Mouse (Mus musculus) mouse trophoblast stem cell (cell line): ENCODE measurements around the gene N4bp2l1.

Experiments used
- in situ Hi-C, 2 experiments: fragments of 300-500 bp; cut with MseI, MboI; formaldehyde crosslinking; loops; 2 replicates in 1 of 2; 3 replicates in 1 of 2; pipeline ENCODE4 v1.15.1; 2025

The N4bp2l1 gene

GRCm38 (mm10) chr5:150564426-150564825 is 32.6 kb downstream of the N4bp2l1 start:
- in situ Hi-C loops: no loop called here

GRCm38 (mm10) chr5:150561783-150562182 is 35.2 kb downstream of the N4bp2l1 start:
- in situ Hi-C loops: no loop called here

- in situ Hi-C loops: no loop called here
Measured at GRCm38 (mm10) chr5:150561376-150561775, 35.6 kb downstream of the N4bp2l1 start.

GRCm38 (mm10) chr5:150560851-150561250 is 36.1 kb downstream of the N4bp2l1 start:
- in situ Hi-C loops: no loop called here

- in situ Hi-C loops: no loop called here
Measured at GRCm38 (mm10) chr5:150559519-150560103, 37.4 kb downstream of the N4bp2l1 start.

- in situ Hi-C loops: no loop called here
Measured at GRCm38 (mm10) chr5:150551637-150552036, 45.4 kb downstream of the N4bp2l1 start.

GRCm38 (mm10) chr5:150543184-150543583 is 53.8 kb downstream of the N4bp2l1 start:
- in situ Hi-C loops: no loop called here

- in situ Hi-C loops: no loop called here
Measured at GRCm38 (mm10) chr5:150541302-150541701, 55.7 kb downstream of the N4bp2l1 start.

GRCm38 (mm10) chr5:150525239-150525638 is 71.7 kb downstream of the N4bp2l1 start:
- in situ Hi-C loops: no loop called here

- in situ Hi-C loops: no loop called here
Measured at GRCm38 (mm10) chr5:150522867-150523234, 74.1 kb downstream of the N4bp2l1 start.

GRCm38 (mm10) chr5:150521937-150522866 is 74.8 kb downstream of the N4bp2l1 start, which contains the start of gene Brca2:
Gene Brca2, plus strand, starts transcription at chr5:150522630.
- in situ Hi-C loops: no loop called here
